Mouse (Mus musculus) megakaryocyte, embryonic 14.5 days (primary cell): ENCODE results near the gene Zranb1.

Experiments
- FLI1 ChIP-seq: IDR thresholded peaks from 2 replicates; pipeline ENCODE4 v1.6.1; 2012; ENCODE audit warnings: low read length, inconsistent platforms, mixed read lengths
- GATA1 ChIP-seq: IDR thresholded peaks from 3 replicates; pipeline ENCODE4 v1.6.1; 2012; ENCODE audit warnings: mixed read lengths, low read length, inconsistent platforms, borderline replicate concordance

GRCm38 (mm10) chr7:133011191-133011590 is 80.2 kb downstream of the Zranb1 start:
- TF ChIP-seq GATA1, result no peak
- TF ChIP-seq FLI1, result no peak
